Mouse (Mus musculus) lung, embryonic 14.5 days (tissue): ENCODE data around the gene 1700025B11Rik. TPM values are rescaled to one million over a fixed set of nuclear protein-coding genes. Genes with fewer than 3 reads are reported as not detected.
"Not testable (repeated sequence)": the region's sequence is repeated elsewhere in the genome, so short reads cannot be mapped to it uniquely, and the experiment has no call there.

Source experiments
- ATAC-seq: fragments of 200-750 bp; cut with Nextera tagmentation; 2 replicates; pipeline ENCODE4 v1.8.0; 2017; ENCODE audit warnings: mild to moderate bottlenecking, moderate TSS enrichment, moderate library complexity; ENCODE audit not compliant: insufficient read depth
- DNase-seq: peaks from one replicate; pipeline ENCODE4 v3.0.0-alpha.2; 2015
- H3K27ac ChIP-seq: fragments of 300-500 bp; sonication (generic); 2 replicates; pipeline ENCODE4 v1.5.1; 2014; ENCODE audit warnings: low read depth, mild to moderate bottlenecking, moderate library complexity
- H3K27me3 ChIP-seq: fragments of 300-500 bp; sonication (generic); 2 replicates; pipeline ENCODE4 v1.6.1; 2014; ENCODE audit warnings: low read length, control low read depth; ENCODE audit not compliant: insufficient read depth
- H3K36me3 ChIP-seq: fragments of 300-500 bp; sonication (generic); 2 replicates; pipeline ENCODE4 v1.6.1; 2014; ENCODE audit warnings: control low read depth; ENCODE audit not compliant: insufficient read depth
- H3K4me1 ChIP-seq: fragments of 300-500 bp; sonication (generic); 2 replicates; pipeline ENCODE4 v1.6.1; 2014; ENCODE audit warnings: antibody characterized with exemption, control low read depth; ENCODE audit not compliant: insufficient read depth
- H3K4me2 ChIP-seq: fragments of 300-500 bp; sonication (generic); 2 replicates; pipeline ENCODE4 v1.6.1; 2014; ENCODE audit warnings: mild to moderate bottlenecking
- H3K4me3 ChIP-seq: fragments of 300-500 bp; sonication (generic); 2 replicates; pipeline ENCODE4 v1.5.1; 2014; ENCODE audit warnings: low read depth, low read length
- H3K9ac ChIP-seq: fragments of 300-500 bp; sonication (generic); 2 replicates; pipeline ENCODE4 v1.6.1; 2014
- H3K9me3 ChIP-seq: fragments of 300-500 bp; sonication (generic); 2 replicates; pipeline ENCODE4 v1.6.1; 2016; ENCODE audit warnings: low read depth, low read length, control low read depth
- CTCF ChIP-seq: IDR thresholded peaks from 2 replicates; pipeline ENCODE4 v1.5.1; 2016; ENCODE audit warnings: antibody characterized with exemption, low read depth
- WGBS: fragments of 180-500 bp; shearing (Covaris S2); extraction: QIAGEN DNeasy Blood & Tissue Kit; methylation state at CpG from one replicate; pipeline ENCODE4 v1.1.7; 2014; 5-methylcytosine and 5-hydroxymethylcytosine counted together
- polyA plus RNA-seq: library from polyadenylated mRNA; unstranded; fragments of >200 nt; fragmentation: Nextera tagmentation; extraction: Ambion mirVana; gene quantifications from 2 replicates; pipeline ENCODE4 v1.2.1, GENCODE M21; 2014

The 1700025B11Rik gene
- polyA plus RNA-seq, 1 experiment from 2014 or later = not detected

- Histone ChIP-seq H3K27ac (no peak overlapping the region), H3K9ac (no peak overlapping the region), H3K36me3 (no peaks in the 10 kb centered on the region), H3K27me3 (no peaks in the 10 kb centered on the region), H3K4me1 (no peaks in the 10 kb centered on the region), H3K4me3 (no peak overlapping the region), H3K9me3 (no peaks in the 10 kb centered on the region; the same call in 1 of the 2 replicates), H3K4me2 (no peak overlapping the region)
- TF ChIP-seq CTCF = no peak
- ATAC-seq (no peak), DNase-seq (no peak)
Observed at GRCm38 (mm10) chr15:77587026-77587425, 25.3 kb upstream of the 1700025B11Rik start.

DNA sequence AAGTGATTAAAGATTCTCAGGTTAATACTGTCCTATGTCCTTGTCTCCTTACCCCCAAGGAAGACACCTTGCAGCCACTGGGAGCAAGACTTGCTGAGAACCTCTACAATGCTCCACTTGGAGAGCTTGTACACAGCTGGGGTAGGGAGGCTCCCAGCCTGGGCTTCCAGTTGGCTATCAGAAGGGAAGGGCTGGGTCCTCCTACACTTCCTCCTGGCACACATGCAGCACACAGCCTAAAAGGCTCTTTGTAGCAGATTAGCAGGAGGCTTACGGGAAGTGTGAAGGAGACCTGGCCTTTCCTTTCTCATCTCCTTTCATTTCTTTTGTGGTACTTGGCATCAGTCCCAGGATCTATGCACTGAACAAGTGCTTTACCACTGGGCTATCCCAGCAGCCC is 20.0 kb upstream of the 1700025B11Rik start:
- Histone ChIP-seq H3K27ac (no peak overlapping the region), H3K4me3 (no peak overlapping the region), H3K4me1 (no peaks in the 10 kb centered on the region), H3K36me3 (no peaks in the 10 kb centered on the region), H3K9me3 (no peaks in the 10 kb centered on the region; the same call in 1 of the 2 replicates), H3K27me3 (no peaks in the 10 kb centered on the region), H3K9ac (no peak overlapping the region), H3K4me2 (no peak overlapping the region)
- ATAC-seq = peak; percentile 66; the same call in 1 of the 2 replicates
- TF ChIP-seq CTCF = no peak
- DNase-seq = peak; percentile 15
- WGBS = 18% methylated on average over 1 of the region's 1 CpGs

DNA sequence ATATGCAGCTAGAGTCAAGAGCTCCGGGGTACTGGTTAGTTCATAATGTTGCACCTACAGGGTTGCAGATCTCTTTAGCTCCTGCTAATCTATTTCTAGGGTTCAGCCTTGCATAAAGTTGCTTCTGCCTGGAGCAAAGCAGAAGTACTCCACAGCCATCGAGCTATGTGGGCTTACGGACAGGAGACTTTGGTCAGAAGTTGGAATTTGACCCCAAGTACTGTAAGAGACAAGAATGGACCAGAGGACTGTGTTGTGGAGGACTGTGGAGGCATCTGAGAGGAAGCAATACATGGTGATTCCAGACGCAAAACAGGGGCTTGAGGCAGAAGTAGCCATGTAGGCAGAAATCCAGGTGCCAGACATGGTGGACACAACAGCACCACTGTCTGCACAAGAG is 17.6 kb upstream of the 1700025B11Rik start:
- Histone ChIP-seq H3K36me3 (no peaks in the 10 kb centered on the region), H3K4me2 (no peak overlapping the region), H3K27me3 (no peaks in the 10 kb centered on the region), H3K4me3 (no peak overlapping the region), H3K27ac (no peak overlapping the region), H3K4me1 (no peaks in the 10 kb centered on the region), H3K9ac (no peak overlapping the region), H3K9me3 (no peaks in the 10 kb centered on the region; the same call in 1 of the 2 replicates)
- no peak for TF ChIP-seq CTCF
- DNase-seq = no peak
- 82% methylated on average over 4 of the region's 4 CpGs for WGBS
- ATAC-seq = no peak

DNA sequence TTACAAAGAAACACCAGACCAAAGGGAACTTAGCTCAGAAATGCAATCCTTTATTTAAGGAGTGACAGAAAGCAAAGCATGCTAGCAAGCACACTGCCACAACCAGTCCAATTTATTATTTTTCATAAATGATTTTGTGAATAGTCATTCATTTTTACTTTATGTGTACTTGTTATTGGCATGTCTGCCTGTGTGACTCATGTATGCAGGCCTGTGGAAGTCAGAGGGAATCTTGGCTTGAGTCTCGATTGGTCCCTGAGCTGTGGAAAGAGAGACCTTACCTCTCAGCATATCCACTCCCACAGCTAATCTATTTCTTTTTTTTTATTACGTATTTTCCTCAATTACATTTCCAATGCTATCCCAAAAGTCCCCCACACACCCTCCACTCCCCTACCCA is 17.1 kb upstream of the 1700025B11Rik start:
- Histone ChIP-seq H3K4me1 (no peaks in the 10 kb centered on the region), H3K27me3 (no peaks in the 10 kb centered on the region), H3K4me3 (no peak overlapping the region), H3K9ac (no peak overlapping the region), H3K9me3 (no peaks in the 10 kb centered on the region; the same call in 1 of the 2 replicates), H3K27ac (no peak overlapping the region), H3K4me2 (no peak overlapping the region), H3K36me3 (no peaks in the 10 kb centered on the region)
- ATAC-seq (no peak), DNase-seq (no peak)
- no peak for TF ChIP-seq CTCF
- 80% methylated on average over 2 of the region's 2 CpGs for WGBS

- no peak overlapping the region for H3K4me2 ChIP-seq
- H3K9me3 ChIP-seq = no peaks in the 10 kb centered on the region
- DNase-seq (no peak), ATAC-seq (no peak)
- H3K27ac ChIP-seq = no peak overlapping the region
- no peak for TF ChIP-seq CTCF
- H3K4me1 ChIP-seq = no peaks in the 10 kb centered on the region
- H3K36me3 ChIP-seq = no peaks in the 10 kb centered on the region
- H3K27me3 ChIP-seq = no peaks in the 10 kb centered on the region
- H3K4me3 ChIP-seq = no peak overlapping the region
- no peak overlapping the region for H3K9ac ChIP-seq
Observed at GRCm38 (mm10) chr15:77563219-77563618, 1.5 kb upstream of the 1700025B11Rik start.

DNA sequence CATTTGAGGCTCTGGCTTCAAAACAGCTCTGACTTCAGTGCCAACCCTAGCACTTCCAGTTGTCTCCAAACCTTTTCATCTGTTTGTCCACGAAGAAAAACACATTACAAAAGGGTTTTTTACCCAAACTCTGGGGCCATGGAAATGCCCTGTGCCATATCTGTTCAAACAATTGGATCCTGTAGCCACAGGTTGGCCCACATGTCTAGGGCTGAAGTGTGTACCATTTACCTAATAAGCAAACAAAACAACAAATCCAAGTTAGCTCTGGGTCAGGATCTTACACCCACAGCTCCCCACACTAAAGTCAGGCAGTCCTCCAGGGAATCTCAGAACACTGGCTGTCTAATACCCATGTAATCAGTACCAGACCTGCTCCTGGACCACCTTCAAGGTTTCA is 22.5 kb downstream of the 1700025B11Rik start:
- not testable (repeated sequence) for H3K27me3 ChIP-seq, H3K36me3 ChIP-seq, DNase-seq, H3K9me3 ChIP-seq, H3K4me2 ChIP-seq, H3K27ac ChIP-seq, H3K4me3 ChIP-seq, H3K4me1 ChIP-seq, H3K9ac ChIP-seq, ATAC-seq
- WGBS = 28% methylated on average over 1 of the region's 1 CpGs

DNA sequence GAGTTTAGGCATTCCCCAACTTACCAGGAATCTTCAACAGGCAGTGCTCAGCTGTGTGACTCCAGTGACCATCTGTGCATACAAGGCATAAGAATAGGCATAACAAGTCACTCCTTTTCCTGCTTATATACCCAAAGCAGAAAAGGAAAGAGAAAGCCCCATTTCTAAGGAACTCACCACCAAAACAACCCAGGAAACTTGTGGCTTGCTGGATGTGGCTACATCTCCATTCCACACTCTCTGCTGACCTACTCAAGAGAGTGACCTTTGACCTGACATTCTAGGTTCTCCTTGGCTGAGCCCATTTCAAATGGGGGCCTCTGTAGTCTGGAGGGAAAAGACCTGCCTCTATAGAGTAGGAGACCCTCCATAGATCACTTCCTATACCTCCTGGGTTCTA is 28.5 kb downstream of the 1700025B11Rik start, which contains the start of gene Apol7c:
Gene Apol7c, minus strand, starts transcription at position 101 of the 400 bp plus-strand sequence.
- Histone ChIP-seq H3K4me2 (no peak within 1 kb of the TSS), H3K9me3 (no peaks in the 10 kb centered on the region), H3K27ac (no peak within 1 kb of the TSS), H3K4me1 (no peaks in the 10 kb centered on the region), H3K27me3 (no peaks in the 10 kb centered on the region), H3K36me3 (no peaks in the 10 kb centered on the region), H3K9ac (no peak within 1 kb of the TSS), H3K4me3 (no peak within 1 kb of the TSS)
- ATAC-seq (no peak), DNase-seq (no peak)
- TF ChIP-seq CTCF = no peak
